Mouse (Mus musculus): ENCODE data around the gene Acss1.

DNA sequence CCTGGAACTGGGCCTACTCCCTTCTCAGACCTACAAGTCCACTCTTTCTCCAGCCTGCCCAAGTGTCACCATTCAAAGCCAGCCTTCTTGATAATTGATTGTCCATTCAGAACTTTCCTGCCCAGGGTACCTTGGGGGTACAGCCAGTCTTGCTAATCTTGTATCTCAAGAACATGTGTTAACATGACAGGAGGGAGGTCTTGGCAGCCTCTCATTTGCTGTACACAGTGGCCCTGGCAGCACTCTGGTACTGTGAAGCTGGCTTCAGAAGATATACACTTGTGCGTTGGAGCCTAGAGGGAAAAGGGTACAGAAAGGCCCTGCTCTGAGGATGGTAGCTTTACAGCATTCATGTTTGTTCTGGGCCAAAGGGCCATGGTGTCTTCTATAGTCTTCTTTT is 92.0 kb downstream of the Acss1 start:
- TF ChIP-seq CTCF (conservative IDR thresholded peaks at IDR 0.05; ENCODE audit: low read length) (no peak), POU5F1 (IDR thresholded peaks at IDR 0.05; ENCODE audit: borderline replicate concordance, low read length) (no peak)

Data from E14TG2a.4 (cell line).